In the genomic region with DNA sequence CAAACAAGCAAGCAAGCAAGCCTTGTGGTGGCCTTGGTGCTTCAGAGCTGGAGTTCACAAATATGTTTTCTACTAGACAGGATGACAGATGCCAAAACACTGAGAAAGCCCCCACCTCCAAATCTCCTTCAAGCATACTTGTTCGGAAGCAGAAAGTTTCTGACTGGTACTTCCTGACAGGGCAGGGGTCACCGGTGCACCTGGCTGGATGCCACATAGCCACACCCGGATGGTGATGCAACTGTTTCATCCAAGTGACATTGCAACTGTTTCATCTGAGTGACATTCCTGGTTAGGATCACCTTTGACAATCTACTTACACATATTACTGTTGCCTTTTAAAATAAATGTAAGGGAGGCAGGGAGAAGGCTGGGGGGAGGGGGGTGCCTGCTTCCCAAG, we compare ENCODE assay signal across 27 mouse cellular contexts. TPM values are rescaled to one million over a fixed set of nuclear protein-coding genes. Genes with fewer than 3 reads are reported as not detected.
DNase-seq lines count a peak whose midpoint lies in the region; ATAC-seq and TF ChIP-seq lines count a peak whose summit lies in the region.
"Had no signal": no experiment of that assay in that cellular context is flagged by ENCODE, and none has a peak within 500 bp of the region (broad histone marks: within the 10 kb centered on the region; RNA-seq: fewer than 3 reads in every experiment).

No protein-coding gene starts in this region.

- no peak for TF ChIP-seq RAD21 in MEL (IDR thresholded peaks at IDR 0.05; ENCODE audit: low read depth, low read length)

- peaks cover 16% of the 10 kb centered on the region for H3K27me3 ChIP-seq in intestine, postnatal 0 days (replicated peaks; ENCODE audit: control insufficient read depth, insufficient read depth, low read length)
- peaks cover 16% of the 10 kb centered on the region for H3K27me3 ChIP-seq in intestine, embryonic 15.5 days (replicated peaks)
- H3K27me3 ChIP-seq in liver, adult 2 months (ENCODE audit: control insufficient read depth, insufficient read depth, low read length) = peaks cover 8% of the 10 kb centered on the region
- H3K27me3 ChIP-seq in liver, embryonic 12.5 days (replicated peaks) = peaks cover 79% of the 10 kb centered on the region
- no peaks in the 10 kb centered on the region; a peak in 1 of 4 replicates for H3K27me3 ChIP-seq in MEL (ENCODE audit: control insufficient read depth in 1 of 2, insufficient read depth in 2 of 2, low read length in 2 of 2)

- no peaks in the 10 kb centered on the region for H3K9me3 ChIP-seq in intestine, postnatal 0 days (ENCODE audit: control insufficient read depth)
- H3K9me3 ChIP-seq in intestine, embryonic 15.5 days = no peaks in the 10 kb centered on the region
- H3K9me3 ChIP-seq in liver, embryonic 12.5 days (replicated peaks) = no peaks in the 10 kb centered on the region
- H3K9me3 ChIP-seq in MEL (replicated peaks; ENCODE audit: insufficient read depth, low read length) = no peaks in the 10 kb centered on the region
- H3K9me3 ChIP-seq: embryonic facial prominence, embryonic 15.5 days; forebrain, embryonic 15.5 days; heart, embryonic 10.5 days; hindbrain, embryonic 12.5 days had no signal

- TF ChIP-seq EP300 in MEL (IDR thresholded peaks at IDR 0.05; ENCODE audit: low read depth in 1 of 2, low read length in 2 of 2) = peak in 1 of 2 experiments; percentile 4; a peak in 1 of 4 replicates

- TF ChIP-seq CTCF in intestine, postnatal 0 days (IDR thresholded peaks at IDR 0.05; ENCODE audit: low read depth) = no peak
- no peak for TF ChIP-seq CTCF in liver, adult 2 months (IDR thresholded peaks at IDR 0.05; ENCODE audit: low read depth, low read length)
- TF ChIP-seq CTCF in MEL (IDR thresholded peaks at IDR 0.05 in 2 of 3, conservative IDR thresholded peaks at IDR 0.05 in 1 of 3; ENCODE audit: control insufficient read depth in 1 of 3, insufficient read depth in 1 of 3, low read depth in 2 of 3, low read length in 3 of 3, poor library complexity in 1 of 3, severe bottlenecking in 1 of 3) = no peak
- no peak for TF ChIP-seq CTCF in left cerebral cortex, adult 2 months (IDR thresholded peaks at IDR 0.05)

- H3K79me2 ChIP-seq in liver, adult 2 months (ENCODE audit: control insufficient read depth, insufficient read depth, low read length) = no peaks in the 10 kb centered on the region
- H3K79me2 ChIP-seq in MEL (ENCODE audit: control insufficient read depth, insufficient read depth, low read length, poor library complexity) = no peaks in the 10 kb centered on the region

- TF ChIP-seq POLR2A in liver, adult 2 months (IDR thresholded peaks at IDR 0.05; ENCODE audit: extremely low read depth, insufficient read depth, low read length) = no peak
- TF ChIP-seq POLR2A in MEL (IDR thresholded peaks at IDR 0.05; ENCODE audit: control insufficient read depth in 1 of 2, insufficient read depth in 1 of 2, low read depth in 1 of 2, low read length in 2 of 2, poor library complexity in 1 of 2) = no peak

- no peak for ATAC-seq in intestine, postnatal 0 days
- ATAC-seq in intestine, embryonic 15.5 days = no peak
- ATAC-seq in liver, embryonic 12.5 days = no peak
- ATAC-seq: forebrain, embryonic 15.5 days had no signal

- 46% methylated on average over 3 of the region's 3 CpGs for WGBS in intestine, postnatal 0 days
- 55% methylated on average over 3 of the region's 3 CpGs for WGBS in intestine, embryonic 15.5 days
- WGBS in liver, adult 2 months = 15% methylated on average over 3 of the region's 3 CpGs
- WGBS in liver, embryonic 12.5 days (ENCODE audit: insufficient replicate concordance) = 60% methylated on average over 3 of the region's 3 CpGs

- H3K36me3 ChIP-seq in intestine, postnatal 0 days (ENCODE audit: control insufficient read depth, insufficient read depth) = no peaks in the 10 kb centered on the region; the same call in 1 of the 2 replicates
- H3K36me3 ChIP-seq in intestine, embryonic 15.5 days = no peaks in the 10 kb centered on the region
- H3K36me3 ChIP-seq in liver, adult 2 months (ENCODE audit: control insufficient read depth, insufficient read depth, low read length) = no peaks in the 10 kb centered on the region
- H3K36me3 ChIP-seq in liver, embryonic 12.5 days = no peaks in the 10 kb centered on the region
- no peaks in the 10 kb centered on the region for H3K36me3 ChIP-seq in MEL (ENCODE audit: control insufficient read depth in 1 of 2, insufficient read depth in 2 of 2, low read length in 2 of 2)
- H3K36me3 ChIP-seq: embryonic facial prominence, embryonic 15.5 days; forebrain, embryonic 10.5 days; forebrain, embryonic 15.5 days; heart, embryonic 10.5 days; hindbrain, embryonic 12.5 days had no signal

- peak; percentile 36 for DNase-seq in liver, adult 2 months (ENCODE audit: extremely low read depth, low read depth, low spot score)
- no peak for DNase-seq in MEL (ENCODE audit: low read depth, low spot score)
- no peak for DNase-seq in thymus, postnatal 4 days
- no peak for DNase-seq in left cerebral cortex, adult 2 months (ENCODE audit: extremely low spot score in 1 of 2, low spot score in 2 of 2)
- DNase-seq: adrenal gland, adult 2 months; adrenal gland, postnatal 36 days; cerebellum, adult 2 months; cerebellum, postnatal 14 days; embryo, embryonic 11 days; gastrocnemius, postnatal 10 days; heart, adult 18-20 months; heart, postnatal 10 days; heart, postnatal 4 days had no signal

- H3K4me2 ChIP-seq in intestine, postnatal 0 days (replicated peaks; ENCODE audit: low read depth) = no peak overlapping the region
- H3K4me2 ChIP-seq in intestine, embryonic 15.5 days (replicated peaks) = no peak overlapping the region
- H3K4me2 ChIP-seq in liver, embryonic 12.5 days = no peak overlapping the region
- H3K4me2 ChIP-seq: embryonic facial prominence, embryonic 15.5 days; forebrain, embryonic 15.5 days; hindbrain, embryonic 12.5 days had no signal

- no peaks in the 10 kb centered on the region for H3K4me1 ChIP-seq in intestine, postnatal 0 days (replicated peaks; ENCODE audit: control insufficient read depth, insufficient read depth, low read length)
- peaks cover 16% of the 10 kb centered on the region for H3K4me1 ChIP-seq in intestine, embryonic 15.5 days (replicated peaks)
- H3K4me1 ChIP-seq in liver, adult 2 months (ENCODE audit: control insufficient read depth, insufficient read depth, low read length) = no peaks in the 10 kb centered on the region
- peaks cover 6% of the 10 kb centered on the region; the same call in 1 of the 2 replicates for H3K4me1 ChIP-seq in liver, embryonic 12.5 days
- H3K4me1 ChIP-seq in MEL (ENCODE audit: control insufficient read depth in 1 of 2, insufficient read depth in 2 of 2, low read length in 2 of 2) = peaks cover 2 to 10% of the 10 kb centered on the region in 2 experiments; a peak in 2 of 4 replicates

- 0 out of 2 replicates have a peak overlapping the region, but pooled peaks have one; percentile 7 for H3K27ac ChIP-seq in intestine, postnatal 0 days (ENCODE audit: low read depth, low read length)
- H3K27ac ChIP-seq in intestine, embryonic 15.5 days = no peak overlapping the region
- H3K27ac ChIP-seq in liver, adult 2 months (replicated peaks; ENCODE audit: insufficient read depth, low read depth, low read length) = no peak overlapping the region
- H3K27ac ChIP-seq in liver, embryonic 12.5 days = no peak overlapping the region
- no peak overlapping the region for H3K27ac ChIP-seq in MEL (ENCODE audit: control insufficient read depth, low read depth, low read length)
- H3K27ac ChIP-seq in left cerebral cortex, adult 2 months = no peak overlapping the region
- H3K27ac ChIP-seq: embryonic facial prominence, embryonic 15.5 days; forebrain, embryonic 10.5 days; forebrain, embryonic 15.5 days; heart, embryonic 10.5 days; hindbrain, embryonic 12.5 days had no signal

- no peak overlapping the region for H3K9ac ChIP-seq in intestine, postnatal 0 days (ENCODE audit: low read depth, low read length)
- no peak overlapping the region for H3K9ac ChIP-seq in intestine, embryonic 15.5 days
- no peak overlapping the region for H3K9ac ChIP-seq in liver, adult 2 months (ENCODE audit: low read depth, low read length)
- H3K9ac ChIP-seq in liver, embryonic 12.5 days = no peak overlapping the region
- no peak overlapping the region for H3K9ac ChIP-seq in MEL (ENCODE audit: control insufficient read depth, low read depth, low read length, poor library complexity, severe bottlenecking)
- H3K9ac ChIP-seq: embryonic facial prominence, embryonic 15.5 days; forebrain, embryonic 15.5 days; hindbrain, embryonic 12.5 days had no signal

- H3K4me3 ChIP-seq in intestine, postnatal 0 days (ENCODE audit: low read depth, low read length) = no peak overlapping the region
- no peak overlapping the region for H3K4me3 ChIP-seq in intestine, embryonic 15.5 days (replicated peaks)
- H3K4me3 ChIP-seq in liver, adult 2 months (ENCODE audit: insufficient read depth, low read depth, low read length) = no peak overlapping the region
- no peak overlapping the region for H3K4me3 ChIP-seq in liver, embryonic 12.5 days
- H3K4me3 ChIP-seq in MEL (ENCODE audit: control insufficient read depth in 1 of 2, insufficient read depth in 1 of 2, low read depth in 2 of 2, low read length in 2 of 2) = no peak overlapping the region
- no peak overlapping the region for H3K4me3 ChIP-seq in left cerebral cortex, adult 2 months
- H3K4me3 ChIP-seq: embryonic facial prominence, embryonic 15.5 days; erythroblast, embryonic 14.5 days; forebrain, embryonic 10.5 days; forebrain, embryonic 15.5 days; heart, embryonic 10.5 days; hindbrain, embryonic 12.5 days had no signal

- intact Hi-C loops in left cerebral cortex, adult 2 months (cut with DNase I) = no loop called here

RNA-seq across cellular contexts. Expression of gene Enpp7, which starts 9.2 kb away (rescaled TPM):
- polyA plus RNA-seq in intestine, postnatal 0 days (2015; fragmentation: Nextera tagmentation; extraction: Ambion mirVana) = 30.9 and 32.3 TPM in 2 replicates
- 0.09 and 0.25 TPM in 2 replicates for polyA plus RNA-seq in intestine, embryonic 15.5 days (2015; fragmentation: Nextera tagmentation; extraction: Ambion mirVana)
- not detected in 2 replicates for total RNA-seq in liver, adult 2 months (2014; rRNA removed)
- not detected in 2 replicates for polyA plus RNA-seq in liver, adult 2 months (2012; rRNA removed)
- not detected in 2 replicates for polyA plus RNA-seq in liver, embryonic 12.5 days (2016; fragmentation: Nextera tagmentation; extraction: Ambion mirVana)
- not detected in 2 replicates for total RNA-seq in MEL (2012; rRNA removed)
- polyA plus RNA-seq in MEL (2012; ENCODE audit: insufficient read depth in 1 of 2, insufficient read length in 2 of 2, low read depth in 1 of 2, low replicate concordance in 2 of 2, missing spikeins in 1 of 2) = not detected
- total RNA-seq in left cerebral cortex, adult 2 months (2021) = not detected
- total RNA-seq: adrenal gland, adult 2 months; adrenal gland, postnatal 36 days; CH12.LX; common myeloid progenitor, adult 5-6 weeks; gastrocnemius, postnatal 10 days; gastrocnemius, postnatal 4 days; heart, adult 18-20 months; heart, postnatal 10 days; heart, postnatal 4 days had no signal
- polyA plus RNA-seq: adrenal gland, adult 2 months; cerebellum, adult 2 months; embryonic facial prominence, embryonic 11.5 days; embryonic facial prominence, embryonic 15.5 days; erythroblast, embryonic 14.5 days; forebrain, embryonic 10.5 days; forebrain, embryonic 15.5 days; heart, embryonic 10.5 days; heart, embryonic 14.5 days; hindbrain, embryonic 12.5 days had no signal

RNA-seq across cellular contexts. Expression of gene Cbx2, which starts 25.6 kb away (rescaled TPM):
- polyA plus RNA-seq in intestine, postnatal 0 days (2015; fragmentation: Nextera tagmentation; extraction: Ambion mirVana) = 4.9 TPM in 2 replicates
- 24.8 and 27.0 TPM in 2 replicates for polyA plus RNA-seq in intestine, embryonic 15.5 days (2015; fragmentation: Nextera tagmentation; extraction: Ambion mirVana)
- total RNA-seq in liver, adult 2 months (2014; rRNA removed) = 3.9 and 4.9 TPM in 2 replicates
- 2.9 and 4.1 TPM in 2 replicates for polyA plus RNA-seq in liver, adult 2 months (2012; rRNA removed)
- polyA plus RNA-seq in liver, embryonic 12.5 days (2016; fragmentation: Nextera tagmentation; extraction: Ambion mirVana) = 8.6 TPM in 2 replicates
- 11.8 and 13.1 TPM in 2 replicates for total RNA-seq in MEL (2012; rRNA removed)
- polyA plus RNA-seq in MEL (2012; ENCODE audit: insufficient read depth in 1 of 2, insufficient read length in 2 of 2, low read depth in 1 of 2, low replicate concordance in 2 of 2, missing spikeins in 1 of 2) = 10 to 100 TPM in 1 of 2 experiments, not detected in 1; 13.3 TPM
- 1 to 10 TPM; 3.2 to 3.4 TPM for total RNA-seq in left cerebral cortex, adult 2 months (2021)

RNA-seq across cellular contexts. Expression of gene Cbx8, which starts 43.6 kb away (rescaled TPM):
- polyA plus RNA-seq in intestine, postnatal 0 days (2015; fragmentation: Nextera tagmentation; extraction: Ambion mirVana) = 6.4 and 6.6 TPM in 2 replicates
- 7.4 and 7.9 TPM in 2 replicates for polyA plus RNA-seq in intestine, embryonic 15.5 days (2015; fragmentation: Nextera tagmentation; extraction: Ambion mirVana)
- total RNA-seq in liver, adult 2 months (2014; rRNA removed) = 4.3 and 5.1 TPM in 2 replicates
- polyA plus RNA-seq in liver, adult 2 months (2012; rRNA removed) = 1.7 and 4.4 TPM in 2 replicates
- polyA plus RNA-seq in liver, embryonic 12.5 days (2016; fragmentation: Nextera tagmentation; extraction: Ambion mirVana) = 2.5 and 3.3 TPM in 2 replicates
- total RNA-seq in MEL (2012; rRNA removed) = 5.3 and 5.7 TPM in 2 replicates
- 10 to 100 TPM in 1 of 2 experiments, not detected in 1; 11.3 TPM for polyA plus RNA-seq in MEL (2012; ENCODE audit: insufficient read depth in 1 of 2, insufficient read length in 2 of 2, low read depth in 1 of 2, low replicate concordance in 2 of 2, missing spikeins in 1 of 2)
- total RNA-seq in left cerebral cortex, adult 2 months (2021) = 10 to 100 TPM; 11.1 to 11.2 TPM

Comparison
In these comparisons a context has a peak if more than half of its experiments do, and no peak if none do; other contexts are left out.
1. RNA of gene Enpp7, which starts 9.2 kb away (polyA plus RNA-seq): 30.9 to 32.3 TPM in intestine, postnatal 0 days; 0.09 to 0.25 TPM in intestine, embryonic 15.5 days, not detected in liver, adult 2 months, not detected in liver, embryonic 12.5 days and not detected in MEL; every median in the first group is over 10 times any median in the second.